Mouse (Mus musculus): ENCODE measurements around the gene Efnb1.

The Efnb1 gene

GRCm38 (mm10) chrX:99153266-99153646, 17.3 kb downstream of the Efnb1 start:
- no peak for DNase-seq (ENCODE audit: low read depth, low spot score)

- no peak for DNase-seq (ENCODE audit: low read depth, low spot score)
These were observed 18.4 kb downstream of the Efnb1 start for GRCm38 (mm10) chrX:99154358-99154757.

GRCm38 (mm10) chrX:99159020-99159419, 23.1 kb downstream of the Efnb1 start:
- no peak for DNase-seq (ENCODE audit: low read depth, low spot score)

- DNase-seq (ENCODE audit: low read depth, low spot score) = no peak
These were observed 28.2 kb downstream of the Efnb1 start for GRCm38 (mm10) chrX:99164111-99164510.

GRCm38 (mm10) chrX:99164855-99165368, 29.0 kb downstream of the Efnb1 start:
- DNase-seq (ENCODE audit: low read depth, low spot score) = no peak

- no peak for DNase-seq (ENCODE audit: low read depth, low spot score)
These were observed 31.1 kb downstream of the Efnb1 start for GRCm38 (mm10) chrX:99167014-99167413.

- no peak for DNase-seq (ENCODE audit: low read depth, low spot score)
These were observed 31.6 kb downstream of the Efnb1 start for GRCm38 (mm10) chrX:99167550-99167949.

- no peak for DNase-seq (ENCODE audit: low read depth, low spot score)
These were observed 36.4 kb downstream of the Efnb1 start for GRCm38 (mm10) chrX:99172301-99172700.

GRCm38 (mm10) chrX:99185081-99185596, 49.2 kb downstream of the Efnb1 start:
- no peak for DNase-seq (ENCODE audit: low read depth, low spot score)

- DNase-seq (ENCODE audit: low read depth, low spot score) = no peak
These were observed 50.8 kb downstream of the Efnb1 start for GRCm38 (mm10) chrX:99186497-99187435.

GRCm38 (mm10) chrX:99191441-99192087, 55.6 kb downstream of the Efnb1 start:
- no peak for DNase-seq (ENCODE audit: low read depth, low spot score)

- DNase-seq (ENCODE audit: low read depth, low spot score) = no peak
These were observed 61.0 kb downstream of the Efnb1 start for GRCm38 (mm10) chrX:99196910-99197309.

GRCm38 (mm10) chrX:99198532-99198931, 62.6 kb downstream of the Efnb1 start:
- no peak for DNase-seq (ENCODE audit: low read depth, low spot score)

Measured in 3T3-L1 (cell line).